Mouse (Mus musculus): Measurements from ENCODE around the gene Gramd1b. TPM values are rescaled to one million over a fixed set of nuclear protein-coding genes. Genes with fewer than 3 reads are reported as not detected.

Gramd1b gene
- polyA plus RNA-seq, 1 experiment from 2014 or later: 6.5 TPM

DNA sequence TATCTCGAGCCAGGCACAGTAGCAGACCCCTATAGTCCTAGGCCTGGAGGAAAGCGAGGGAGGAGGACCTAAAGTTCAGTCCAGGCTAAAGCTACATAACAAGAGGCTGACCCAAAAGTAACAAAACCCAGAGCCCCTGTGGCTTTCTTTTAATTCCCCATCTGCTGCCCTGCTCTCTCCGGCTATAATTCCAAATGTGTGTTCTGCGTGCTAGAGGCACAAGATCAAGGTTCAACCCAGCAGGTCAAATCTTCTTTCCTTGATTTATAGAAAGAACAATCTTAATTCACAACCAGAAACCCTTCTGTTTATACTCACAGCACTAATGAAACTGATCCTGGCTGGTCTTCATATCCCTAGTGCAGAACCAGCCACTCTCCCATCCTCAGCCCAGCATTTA lies 118.9 kb downstream of the Gramd1b start:
- H3K9ac ChIP-seq (ENCODE audit: low read length): no peak overlapping the region
- no peak overlapping the region for H3K27ac ChIP-seq (replicated peaks in 1 of 2; ENCODE audit: control insufficient read depth in 1 of 2, insufficient read depth in 1 of 2, low read depth in 2 of 2, low read length in 2 of 2)
- H3K36me3 ChIP-seq (ENCODE audit: control insufficient read depth, insufficient read depth, low read length): no peaks in the 10 kb centered on the region
- H3K9me3 ChIP-seq (ENCODE audit: control insufficient read depth, low read length): no peaks in the 10 kb centered on the region
- 90% methylated on average over 4 of the region's 4 CpGs for WGBS
- no peaks in the 10 kb centered on the region for H3K27me3 ChIP-seq (ENCODE audit: control insufficient read depth, insufficient read depth, low read length)
- no peak for ATAC-seq (ENCODE audit: insufficient number of reproducible peaks, insufficient read depth, low FRiP score, low read depth)
- no peak overlapping the region for H3K4me3 ChIP-seq (ENCODE audit: control insufficient read depth in 1 of 2, insufficient read depth in 1 of 2, low read depth in 1 of 2, low read length in 2 of 2)
- H3K4me2 ChIP-seq (ENCODE audit: low read length): no peak overlapping the region
- H3K4me1 ChIP-seq (ENCODE audit: control insufficient read depth in 2 of 2, insufficient read depth in 2 of 2, low read length in 2 of 2): peaks cover 2 to 3% of the 10 kb centered on the region in 2 experiments; a peak in 3 of 4 replicates

DNA sequence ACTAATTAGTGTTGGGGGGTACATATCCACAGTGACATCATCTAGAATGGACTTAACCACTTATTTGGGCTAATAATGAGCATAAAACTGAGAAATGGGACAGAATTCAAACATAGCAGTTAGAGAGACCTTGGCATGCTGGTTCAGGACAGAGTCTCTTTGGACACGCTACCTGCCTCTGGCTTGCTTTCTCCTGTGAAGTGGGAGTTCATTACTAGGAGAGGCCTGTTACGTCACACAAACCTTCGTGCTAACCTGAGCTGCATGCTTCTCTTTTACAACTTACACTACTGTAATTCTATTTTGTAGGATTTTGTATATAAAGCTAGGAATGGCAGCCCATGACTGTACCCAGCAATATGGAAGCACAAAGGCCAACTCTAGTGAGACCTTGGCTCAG lies 120.3 kb downstream of the Gramd1b start:
- no peak for ATAC-seq (ENCODE audit: insufficient number of reproducible peaks, insufficient read depth, low FRiP score, low read depth)
- Histone ChIP-seq H3K27me3 (ENCODE audit: control insufficient read depth, insufficient read depth, low read length) (no peaks in the 10 kb centered on the region), H3K4me3 (ENCODE audit: control insufficient read depth in 1 of 2, insufficient read depth in 1 of 2, low read depth in 1 of 2, low read length in 2 of 2) (no peak overlapping the region), H3K4me1 (ENCODE audit: control insufficient read depth in 2 of 2, insufficient read depth in 2 of 2, low read length in 2 of 2) (peaks cover 2 to 5% of the 10 kb centered on the region in 2 experiments; a peak in 3 of 4 replicates), H3K4me2 (ENCODE audit: low read length) (no peak overlapping the region), H3K36me3 (ENCODE audit: control insufficient read depth, insufficient read depth, low read length) (no peaks in the 10 kb centered on the region), H3K27ac (replicated peaks in 1 of 2; ENCODE audit: control insufficient read depth in 1 of 2, insufficient read depth in 1 of 2, low read depth in 2 of 2, low read length in 2 of 2) (no peak overlapping the region), H3K9me3 (ENCODE audit: control insufficient read depth, low read length) (no peaks in the 10 kb centered on the region), H3K9ac (ENCODE audit: low read length) (no peak overlapping the region)
- WGBS: 97% methylated on average over 3 of the region's 3 CpGs

DNA sequence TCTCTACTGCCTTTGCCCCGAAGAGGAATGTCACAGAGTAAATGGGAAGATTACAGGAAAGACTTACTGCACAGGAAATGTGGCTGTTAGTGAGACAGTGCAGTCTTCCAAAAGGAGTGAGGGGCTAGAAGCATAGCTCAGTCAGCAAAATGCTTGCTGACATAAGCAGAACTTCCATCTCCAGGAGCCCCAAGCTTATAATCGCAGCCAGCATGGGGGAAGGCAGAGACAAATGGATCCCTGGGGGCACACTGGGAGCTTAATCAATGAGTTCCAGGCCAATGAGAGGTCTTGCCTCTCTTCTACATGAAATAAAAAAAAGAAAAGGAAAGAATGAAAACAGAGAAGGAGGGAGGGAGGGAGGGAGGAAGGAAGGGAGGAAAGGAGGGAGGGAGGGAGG lies 122.1 kb downstream of the Gramd1b start:
- Histone ChIP-seq H3K9me3 (ENCODE audit: control insufficient read depth, low read length) (no peaks in the 10 kb centered on the region), H3K4me3 (ENCODE audit: control insufficient read depth in 1 of 2, insufficient read depth in 1 of 2, low read depth in 1 of 2, low read length in 2 of 2) (no peak overlapping the region), H3K4me1 (ENCODE audit: control insufficient read depth in 2 of 2, insufficient read depth in 2 of 2, low read length in 2 of 2) (peaks cover 6 to 16% of the 10 kb centered on the region in 2 experiments), H3K9ac (ENCODE audit: low read length) (no peak overlapping the region), H3K27me3 (ENCODE audit: control insufficient read depth, insufficient read depth, low read length) (no peaks in the 10 kb centered on the region), H3K36me3 (ENCODE audit: control insufficient read depth, insufficient read depth, low read length) (no peaks in the 10 kb centered on the region), H3K27ac (replicated peaks in 1 of 2; ENCODE audit: control insufficient read depth in 1 of 2, insufficient read depth in 1 of 2, low read depth in 2 of 2, low read length in 2 of 2) (no peak overlapping the region), H3K4me2 (ENCODE audit: low read length) (no peak overlapping the region)
- ATAC-seq (ENCODE audit: insufficient number of reproducible peaks, insufficient read depth, low FRiP score, low read depth): no peak
- 60% methylated on average over 2 of the region's 2 CpGs for WGBS

DNA sequence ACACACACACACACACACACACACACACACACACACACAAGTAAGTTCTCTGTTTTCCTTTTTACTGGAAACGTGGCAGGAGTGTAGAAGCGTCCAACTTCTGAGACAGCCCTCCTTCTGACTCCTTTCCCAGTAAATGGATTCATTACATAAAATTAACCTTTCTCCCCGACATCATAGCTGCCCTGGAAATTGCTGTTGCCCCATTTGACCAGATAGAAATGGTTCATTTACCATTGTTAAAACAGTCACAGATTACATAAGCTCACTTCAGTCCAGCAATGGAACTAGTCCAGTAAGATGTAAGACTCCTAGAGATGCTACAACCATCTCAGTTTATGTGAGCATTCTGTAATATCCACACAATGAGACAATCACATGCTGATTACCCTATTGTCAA lies 122.8 kb downstream of the Gramd1b start:
- 74% methylated on average over 3 of the region's 3 CpGs for WGBS
- ATAC-seq (ENCODE audit: insufficient number of reproducible peaks, insufficient read depth, low FRiP score, low read depth): no peak
- Histone ChIP-seq H3K27ac (replicated peaks in 1 of 2; ENCODE audit: control insufficient read depth in 1 of 2, insufficient read depth in 1 of 2, low read depth in 2 of 2, low read length in 2 of 2) (no peak overlapping the region), H3K4me2 (ENCODE audit: low read length) (no peak overlapping the region), H3K9me3 (ENCODE audit: control insufficient read depth, low read length) (no peaks in the 10 kb centered on the region), H3K36me3 (ENCODE audit: control insufficient read depth, insufficient read depth, low read length) (no peaks in the 10 kb centered on the region), H3K4me3 (ENCODE audit: control insufficient read depth in 1 of 2, insufficient read depth in 1 of 2, low read depth in 1 of 2, low read length in 2 of 2) (no peak overlapping the region), H3K9ac (ENCODE audit: low read length) (no peak overlapping the region), H3K27me3 (ENCODE audit: control insufficient read depth, insufficient read depth, low read length) (no peaks in the 10 kb centered on the region), H3K4me1 (ENCODE audit: control insufficient read depth in 2 of 2, insufficient read depth in 2 of 2, low read length in 2 of 2) (peaks cover 6 to 16% of the 10 kb centered on the region in 2 experiments)

DNA sequence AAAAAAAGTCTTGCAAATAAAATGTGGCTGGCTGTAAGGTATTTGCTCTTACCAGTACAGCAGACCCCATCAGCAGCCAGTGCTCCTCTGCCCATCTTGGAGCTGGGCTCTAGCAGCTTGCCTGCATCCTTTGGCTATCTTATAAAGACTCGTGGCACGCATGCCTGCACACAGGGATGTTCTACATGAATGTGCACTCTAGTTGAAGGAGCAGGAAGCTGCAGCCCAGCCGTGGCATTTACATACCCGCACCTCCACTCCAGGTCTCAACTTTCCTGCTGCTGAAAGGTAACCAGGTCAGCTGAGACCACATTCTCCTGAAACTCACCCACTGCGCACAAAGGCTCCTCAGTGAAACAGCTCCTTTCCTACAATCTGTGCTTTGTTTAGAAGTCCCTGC lies 123.3 kb downstream of the Gramd1b start:
- Histone ChIP-seq H3K9ac (ENCODE audit: low read length) (no peak overlapping the region), H3K9me3 (ENCODE audit: control insufficient read depth, low read length) (no peaks in the 10 kb centered on the region), H3K36me3 (ENCODE audit: control insufficient read depth, insufficient read depth, low read length) (no peaks in the 10 kb centered on the region), H3K27ac (replicated peaks in 1 of 2; ENCODE audit: control insufficient read depth in 1 of 2, insufficient read depth in 1 of 2, low read depth in 2 of 2, low read length in 2 of 2) (no peak overlapping the region), H3K27me3 (ENCODE audit: control insufficient read depth, insufficient read depth, low read length) (no peaks in the 10 kb centered on the region), H3K4me1 (ENCODE audit: control insufficient read depth in 2 of 2, insufficient read depth in 2 of 2, low read length in 2 of 2) (peaks cover 6 to 19% of the 10 kb centered on the region in 2 experiments), H3K4me2 (ENCODE audit: low read length) (no peak overlapping the region), H3K4me3 (ENCODE audit: control insufficient read depth in 1 of 2, insufficient read depth in 1 of 2, low read depth in 1 of 2, low read length in 2 of 2) (no peak overlapping the region)
- ATAC-seq (ENCODE audit: insufficient number of reproducible peaks, insufficient read depth, low FRiP score, low read depth): no peak
- 64% methylated on average over 5 of the region's 5 CpGs for WGBS

DNA sequence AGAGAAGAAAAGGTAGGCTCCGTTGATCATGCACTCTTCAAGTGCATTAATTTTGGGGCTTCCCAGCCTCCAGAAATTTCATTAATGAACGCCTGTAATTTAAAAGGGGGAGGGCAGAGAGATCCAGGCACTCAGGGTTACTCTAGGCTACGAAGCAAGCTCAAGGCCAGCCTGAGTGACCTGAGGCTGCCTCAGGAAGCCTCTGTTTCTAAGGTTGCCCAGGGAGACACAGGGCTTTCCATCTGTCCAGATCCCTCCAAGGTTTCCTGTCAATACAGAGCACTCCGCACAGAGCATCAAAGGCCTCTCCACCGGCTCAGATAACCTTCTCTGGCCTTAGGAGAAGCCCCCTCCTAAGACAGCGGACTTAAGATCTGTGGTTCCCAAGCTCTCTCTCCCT lies 125.4 kb downstream of the Gramd1b start:
- no peaks in the 10 kb centered on the region for H3K27me3 ChIP-seq (ENCODE audit: control insufficient read depth, insufficient read depth, low read length)
- no peak overlapping the region for H3K4me3 ChIP-seq (ENCODE audit: control insufficient read depth in 1 of 2, insufficient read depth in 1 of 2, low read depth in 1 of 2, low read length in 2 of 2)
- no peak overlapping the region for H3K4me2 ChIP-seq (ENCODE audit: low read length)
- ATAC-seq (ENCODE audit: insufficient number of reproducible peaks, insufficient read depth, low FRiP score, low read depth): no peak
- H3K36me3 ChIP-seq (ENCODE audit: control insufficient read depth, insufficient read depth, low read length): no peaks in the 10 kb centered on the region
- H3K27ac ChIP-seq (replicated peaks in 1 of 2; ENCODE audit: control insufficient read depth in 1 of 2, insufficient read depth in 1 of 2, low read depth in 2 of 2, low read length in 2 of 2): no peak overlapping the region
- 41% methylated on average over 6 of the region's 6 CpGs for WGBS
- peaks cover 11 to 24% of the 10 kb centered on the region in 2 experiments for H3K4me1 ChIP-seq (ENCODE audit: control insufficient read depth in 2 of 2, insufficient read depth in 2 of 2, low read length in 2 of 2)
- no peaks in the 10 kb centered on the region for H3K9me3 ChIP-seq (ENCODE audit: control insufficient read depth, low read length)
- H3K9ac ChIP-seq (ENCODE audit: low read length): no peak overlapping the region

DNA sequence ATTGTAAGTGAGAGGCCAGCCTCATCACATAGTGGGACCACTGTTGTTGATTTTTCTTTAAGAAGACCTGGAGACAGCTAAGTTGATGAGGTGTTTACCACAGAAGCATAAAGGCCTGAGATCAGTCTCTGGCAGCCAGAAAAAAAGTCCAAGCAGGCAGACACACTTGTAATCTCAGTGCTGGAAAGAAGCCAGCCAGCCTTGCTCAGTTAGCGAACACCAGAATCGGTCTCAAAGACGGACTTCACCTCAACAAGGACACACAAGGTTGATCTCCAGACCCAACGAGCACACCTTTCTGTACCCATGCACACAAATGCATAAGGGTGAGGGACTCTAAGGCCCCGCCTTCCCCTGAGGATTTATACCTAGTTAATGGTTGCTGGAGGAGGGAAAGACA lies 125.9 kb downstream of the Gramd1b start:
- Histone ChIP-seq H3K36me3 (ENCODE audit: control insufficient read depth, insufficient read depth, low read length) (no peaks in the 10 kb centered on the region), H3K4me3 (ENCODE audit: control insufficient read depth in 1 of 2, insufficient read depth in 1 of 2, low read depth in 1 of 2, low read length in 2 of 2) (no peak overlapping the region), H3K27me3 (ENCODE audit: control insufficient read depth, insufficient read depth, low read length) (no peaks in the 10 kb centered on the region), H3K9me3 (ENCODE audit: control insufficient read depth, low read length) (no peaks in the 10 kb centered on the region), H3K27ac (replicated peaks in 1 of 2; ENCODE audit: control insufficient read depth in 1 of 2, insufficient read depth in 1 of 2, low read depth in 2 of 2, low read length in 2 of 2) (peak overlapping the region; percentile 16 to 35; a peak in 2 of 4 replicates), H3K4me2 (ENCODE audit: low read length) (no peak overlapping the region), H3K4me1 (ENCODE audit: control insufficient read depth in 2 of 2, insufficient read depth in 2 of 2, low read length in 2 of 2) (peaks cover 12 to 25% of the 10 kb centered on the region in 2 experiments), H3K9ac (ENCODE audit: low read length) (no peak overlapping the region)
- 31% methylated on average over 5 of the region's 5 CpGs for WGBS
- ATAC-seq (ENCODE audit: insufficient number of reproducible peaks, insufficient read depth, low FRiP score, low read depth): no peak

DNA sequence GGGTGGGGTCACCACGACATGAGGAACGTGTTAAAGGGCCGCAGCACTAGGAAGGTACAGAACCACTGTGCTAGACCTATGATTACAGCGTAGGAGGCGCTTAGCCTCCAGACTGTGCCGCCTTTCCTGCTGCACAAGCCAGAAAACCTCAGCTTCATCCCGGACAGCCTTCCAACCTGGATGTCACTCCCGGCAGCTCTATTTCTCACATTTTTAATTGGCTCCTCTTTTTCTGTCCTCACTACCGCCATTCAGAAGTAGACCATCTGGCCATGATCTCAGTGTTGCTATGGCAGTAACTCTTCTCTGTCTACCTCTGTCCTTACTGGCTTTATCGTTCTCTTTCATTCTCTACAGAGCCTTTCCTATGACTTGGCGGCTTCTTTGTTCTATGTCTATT lies 126.5 kb downstream of the Gramd1b start:
- H3K4me2 ChIP-seq (ENCODE audit: low read length): no peak overlapping the region
- no peak overlapping the region for H3K27ac ChIP-seq (replicated peaks in 1 of 2; ENCODE audit: control insufficient read depth in 1 of 2, insufficient read depth in 1 of 2, low read depth in 2 of 2, low read length in 2 of 2)
- peaks cover 12 to 26% of the 10 kb centered on the region in 2 experiments for H3K4me1 ChIP-seq (ENCODE audit: control insufficient read depth in 2 of 2, insufficient read depth in 2 of 2, low read length in 2 of 2)
- no peak overlapping the region for H3K9ac ChIP-seq (ENCODE audit: low read length)
- no peak overlapping the region for H3K4me3 ChIP-seq (ENCODE audit: control insufficient read depth in 1 of 2, insufficient read depth in 1 of 2, low read depth in 1 of 2, low read length in 2 of 2)
- no peak for ATAC-seq (ENCODE audit: insufficient number of reproducible peaks, insufficient read depth, low FRiP score, low read depth)
- 92% methylated on average over 11 of the region's 11 CpGs for WGBS
- no peaks in the 10 kb centered on the region for H3K36me3 ChIP-seq (ENCODE audit: control insufficient read depth, insufficient read depth, low read length)
- no peaks in the 10 kb centered on the region for H3K27me3 ChIP-seq (ENCODE audit: control insufficient read depth, insufficient read depth, low read length)
- H3K9me3 ChIP-seq (ENCODE audit: control insufficient read depth, low read length): no peaks in the 10 kb centered on the region

Data from heart, embryonic 14.5 days (tissue).